Mouse (Mus musculus): ENCODE results near the gene Rbm25. TPM values are rescaled to one million over a fixed set of nuclear protein-coding genes. Genes with fewer than 3 reads are reported as not detected.
A peak's percentile ranks its signal among the peaks of the same experiment; 100 is the strongest.

Rbm25 gene
- polyA plus RNA-seq, 1 experiment from 2014 or later = 201 TPM

DNA sequence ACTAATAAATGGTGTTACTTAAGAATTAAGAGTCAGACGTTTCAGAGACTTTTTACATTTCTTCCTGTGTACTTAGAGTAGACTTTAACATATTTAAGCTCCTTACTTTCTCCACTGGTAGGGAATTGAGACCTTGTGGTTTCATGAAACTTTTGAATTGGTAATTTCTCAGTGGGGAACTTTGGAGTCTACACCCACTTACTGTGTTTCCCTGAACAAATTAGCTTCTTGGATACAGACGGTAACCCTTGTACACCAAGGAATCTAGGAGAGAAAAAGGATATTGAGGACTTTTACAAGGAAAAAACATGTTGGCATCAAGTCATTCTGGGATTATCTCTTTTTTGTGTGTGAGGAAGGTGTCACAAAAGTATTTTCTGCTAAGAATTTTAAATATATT lies 2.8 kb downstream of the Rbm25 start:
- WGBS = 34% methylated on average over 2 of the region's 2 CpGs
- no peak for ATAC-seq (ENCODE audit: insufficient read depth, low FRiP score)
- H3K9me3 ChIP-seq (replicated peaks; ENCODE audit: control insufficient read depth, low read length) = no peaks in the 10 kb centered on the region
- H3K4me1 ChIP-seq (ENCODE audit: control insufficient read depth, insufficient read depth, low read length) = peaks cover 6% of the 10 kb centered on the region
- H3K4me2 ChIP-seq (ENCODE audit: low read depth, low read length) = peak overlapping the region; percentile 75
- H3K36me3 ChIP-seq (ENCODE audit: control insufficient read depth, insufficient read depth, low read length) = peaks cover 9% of the 10 kb centered on the region; the same call in 1 of the 2 replicates
- H3K27me3 ChIP-seq (ENCODE audit: control insufficient read depth, insufficient read depth, low read length) = no peaks in the 10 kb centered on the region
- no peak overlapping the region for H3K27ac ChIP-seq (ENCODE audit: low read length)
- no peak overlapping the region for H3K4me3 ChIP-seq (replicated peaks; ENCODE audit: low read length)
- H3K9ac ChIP-seq (ENCODE audit: low read length) = no peak overlapping the region

- Histone ChIP-seq H3K36me3 (ENCODE audit: control insufficient read depth, insufficient read depth, low read length) (peaks cover 33% of the 10 kb centered on the region), H3K27me3 (ENCODE audit: control insufficient read depth, insufficient read depth, low read length) (no peaks in the 10 kb centered on the region), H3K27ac (ENCODE audit: low read length) (no peak overlapping the region), H3K4me2 (ENCODE audit: low read depth, low read length) (no peak overlapping the region), H3K4me3 (replicated peaks; ENCODE audit: low read length) (no peak overlapping the region), H3K4me1 (ENCODE audit: control insufficient read depth, insufficient read depth, low read length) (no peaks in the 10 kb centered on the region), H3K9me3 (replicated peaks; ENCODE audit: control insufficient read depth, low read length) (no peaks in the 10 kb centered on the region), H3K9ac (ENCODE audit: low read length) (no peak overlapping the region)
- 91% methylated on average over 2 of the region's 2 CpGs for WGBS
- no peak for ATAC-seq (ENCODE audit: insufficient read depth, low FRiP score)
Measured at GRCm38 (mm10) chr12:83641233-83641632, 10.2 kb downstream of the Rbm25 start.

GRCm38 (mm10) chr12:83643116-83643515 lies 12.1 kb downstream of the Rbm25 start:
- no peaks in the 10 kb centered on the region for H3K9me3 ChIP-seq (replicated peaks; ENCODE audit: control insufficient read depth, low read length)

GRCm38 (mm10) chr12:83650346-83650745 lies 19.3 kb downstream of the Rbm25 start:
- no peaks in the 10 kb centered on the region for H3K27me3 ChIP-seq (ENCODE audit: control insufficient read depth, insufficient read depth, low read length)
- no peak overlapping the region for H3K27ac ChIP-seq (ENCODE audit: low read length)
- no peak overlapping the region for H3K4me3 ChIP-seq (replicated peaks; ENCODE audit: low read length)
- no peak for ATAC-seq (ENCODE audit: insufficient read depth, low FRiP score)
- peaks cover 22% of the 10 kb centered on the region for H3K36me3 ChIP-seq (ENCODE audit: control insufficient read depth, insufficient read depth, low read length)
- no peak overlapping the region for H3K9ac ChIP-seq (ENCODE audit: low read length)
- 89% methylated on average over 3 of the region's 3 CpGs for WGBS
- H3K4me2 ChIP-seq (ENCODE audit: low read depth, low read length) = no peak overlapping the region
- no peaks in the 10 kb centered on the region for H3K4me1 ChIP-seq (ENCODE audit: control insufficient read depth, insufficient read depth, low read length)
- no peaks in the 10 kb centered on the region for H3K9me3 ChIP-seq (replicated peaks; ENCODE audit: control insufficient read depth, low read length)

More at GRCm38 (mm10) chr12:83643116-83643515, 12.1 kb downstream of the Rbm25 start:
- WGBS = 72% methylated on average over 1 of the region's 1 CpGs
- Histone ChIP-seq H3K9ac (ENCODE audit: low read length) (no peak overlapping the region), H3K4me1 (ENCODE audit: control insufficient read depth, insufficient read depth, low read length) (no peaks in the 10 kb centered on the region), H3K4me3 (replicated peaks; ENCODE audit: low read length) (no peak overlapping the region), H3K36me3 (ENCODE audit: control insufficient read depth, insufficient read depth, low read length) (peaks cover 29% of the 10 kb centered on the region), H3K27me3 (ENCODE audit: control insufficient read depth, insufficient read depth, low read length) (no peaks in the 10 kb centered on the region), H3K4me2 (ENCODE audit: low read depth, low read length) (no peak overlapping the region), H3K27ac (ENCODE audit: low read length) (no peak overlapping the region)
- ATAC-seq (ENCODE audit: insufficient read depth, low FRiP score) = no peak

DNA sequence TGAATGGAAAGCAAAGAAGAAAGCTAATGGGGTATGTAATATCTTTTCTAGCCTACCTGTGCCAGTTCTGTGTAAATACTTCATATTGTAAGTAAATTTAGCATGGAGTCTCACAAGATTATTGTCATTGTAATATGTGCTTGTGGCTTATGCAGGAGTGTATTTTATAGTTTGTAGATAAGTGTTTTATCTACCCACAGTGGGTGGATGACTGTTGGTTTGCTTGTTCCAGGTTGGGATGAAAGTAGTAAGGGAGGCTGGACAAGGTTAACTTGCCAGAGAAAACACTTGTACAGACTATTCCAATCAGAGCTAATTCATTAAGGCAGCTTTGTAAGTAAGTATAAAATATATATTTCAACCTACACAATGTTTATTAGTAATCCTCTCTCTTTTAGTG lies 20.4 kb downstream of the Rbm25 start:
- Histone ChIP-seq H3K9ac (ENCODE audit: low read length) (no peak overlapping the region), H3K27me3 (ENCODE audit: control insufficient read depth, insufficient read depth, low read length) (no peaks in the 10 kb centered on the region), H3K9me3 (replicated peaks; ENCODE audit: control insufficient read depth, low read length) (no peaks in the 10 kb centered on the region), H3K36me3 (ENCODE audit: control insufficient read depth, insufficient read depth, low read length) (peaks cover 17% of the 10 kb centered on the region; the same call in 1 of the 2 replicates), H3K4me1 (ENCODE audit: control insufficient read depth, insufficient read depth, low read length) (no peaks in the 10 kb centered on the region), H3K4me2 (ENCODE audit: low read depth, low read length) (no peak overlapping the region), H3K27ac (ENCODE audit: low read length) (no peak overlapping the region), H3K4me3 (replicated peaks; ENCODE audit: low read length) (no peak overlapping the region)
- no peak for ATAC-seq (ENCODE audit: insufficient read depth, low FRiP score)

GRCm38 (mm10) chr12:83685466-83685865 lies 54.4 kb downstream of the Rbm25 start:
- Histone ChIP-seq H3K9ac (ENCODE audit: low read length) (no peak overlapping the region), H3K36me3 (ENCODE audit: control insufficient read depth, insufficient read depth, low read length) (peaks cover 7% of the 10 kb centered on the region; the same call in 1 of the 2 replicates), H3K4me2 (ENCODE audit: low read depth, low read length) (no peak overlapping the region), H3K4me1 (ENCODE audit: control insufficient read depth, insufficient read depth, low read length) (peaks cover 10% of the 10 kb centered on the region; the same call in 1 of the 2 replicates), H3K27ac (ENCODE audit: low read length) (no peak overlapping the region), H3K27me3 (ENCODE audit: control insufficient read depth, insufficient read depth, low read length) (no peaks in the 10 kb centered on the region), H3K4me3 (replicated peaks; ENCODE audit: low read length) (no peak overlapping the region), H3K9me3 (replicated peaks; ENCODE audit: control insufficient read depth, low read length) (no peaks in the 10 kb centered on the region)
- ATAC-seq (ENCODE audit: insufficient read depth, low FRiP score) = no peak
- WGBS = 92% methylated on average over 1 of the region's 1 CpGs

DNA sequence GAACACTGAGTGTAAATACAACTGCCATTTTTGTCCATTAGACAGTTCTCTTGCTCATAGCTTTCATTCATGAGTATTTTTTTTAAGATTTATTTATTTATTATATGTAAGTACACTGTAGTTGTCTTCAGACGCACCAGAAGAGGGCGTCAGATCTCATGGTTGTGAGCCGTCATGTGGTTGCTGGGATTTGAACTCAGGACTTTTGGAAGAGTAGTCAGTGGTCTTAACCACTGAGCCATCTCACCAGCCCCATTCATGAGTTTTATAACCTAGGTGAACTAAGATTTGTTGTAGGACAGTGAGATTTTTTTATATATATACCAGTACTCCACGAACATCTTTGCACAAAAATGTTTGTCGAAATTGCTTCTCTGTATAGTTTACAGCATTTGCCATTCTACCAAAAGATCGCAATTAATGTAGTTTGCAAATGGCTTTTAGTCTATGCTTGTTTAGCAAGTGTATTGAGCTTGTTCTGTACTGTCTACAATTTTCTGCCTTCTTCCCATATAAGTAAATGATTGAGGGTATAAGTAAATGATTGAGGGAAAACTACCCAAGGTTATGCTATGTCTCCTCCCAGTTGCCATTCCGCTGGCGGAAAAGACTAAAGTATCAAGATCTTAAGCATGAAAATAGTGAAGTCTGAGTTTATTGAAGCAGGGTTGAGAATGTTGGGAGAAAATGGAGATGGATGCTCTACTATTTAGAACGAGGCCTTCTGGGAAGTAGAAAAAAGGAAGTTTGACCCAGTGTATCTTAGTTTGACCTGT lies 55.7 kb downstream of the Rbm25 start:
- 88% methylated on average over 9 of the region's 9 CpGs for WGBS
- H3K27ac ChIP-seq (ENCODE audit: low read length) = peak overlapping the region; percentile 98; the same call in 1 of the 2 replicates
- no peak overlapping the region for H3K4me2 ChIP-seq (ENCODE audit: low read depth, low read length)

GRCm38 (mm10) chr12:83687934-83688315 lies 56.9 kb downstream of the Rbm25 start, which contains the start of gene Psen1:
Gene Psen1, plus strand, starts transcription at chr12:83688152.
- WGBS = under 1% methylated on average over 38 of the region's 38 CpGs
- Histone ChIP-seq H3K9me3 (replicated peaks; ENCODE audit: control insufficient read depth, low read length) (no peaks in the 10 kb centered on the region), H3K36me3 (ENCODE audit: control insufficient read depth, insufficient read depth, low read length) (no peaks in the 10 kb centered on the region), H3K9ac (ENCODE audit: low read length) (peak within 1 kb of the TSS; percentile 91), H3K27me3 (ENCODE audit: control insufficient read depth, insufficient read depth, low read length) (no peaks in the 10 kb centered on the region), H3K4me1 (ENCODE audit: control insufficient read depth, insufficient read depth, low read length) (peaks cover 12% of the 10 kb centered on the region; the same call in 1 of the 2 replicates), H3K27ac (ENCODE audit: low read length) (peak within 1 kb of the TSS; percentile 98), H3K4me3 (replicated peaks; ENCODE audit: low read length) (peak within 1 kb of the TSS; percentile 95), H3K4me2 (ENCODE audit: low read depth, low read length) (peak within 1 kb of the TSS; percentile 70)
- ATAC-seq (ENCODE audit: insufficient read depth, low FRiP score) = peak; percentile 97

More for the DNA sequence above, 55.7 kb downstream of the Rbm25 start:
- no peaks in the 10 kb centered on the region for H3K9me3 ChIP-seq (replicated peaks; ENCODE audit: control insufficient read depth, low read length)
- H3K9ac ChIP-seq (ENCODE audit: low read length) = no peak overlapping the region
- no peaks in the 10 kb centered on the region for H3K27me3 ChIP-seq (ENCODE audit: control insufficient read depth, insufficient read depth, low read length)
- no peak overlapping the region for H3K4me3 ChIP-seq (replicated peaks; ENCODE audit: low read length)
- peaks cover 12% of the 10 kb centered on the region; the same call in 1 of the 2 replicates for H3K4me1 ChIP-seq (ENCODE audit: control insufficient read depth, insufficient read depth, low read length)
- ATAC-seq (ENCODE audit: insufficient read depth, low FRiP score) = no peak
- peaks cover 4% of the 10 kb centered on the region; the same call in 1 of the 2 replicates for H3K36me3 ChIP-seq (ENCODE audit: control insufficient read depth, insufficient read depth, low read length)

- no peaks in the 10 kb centered on the region for H3K9me3 ChIP-seq (replicated peaks; ENCODE audit: control insufficient read depth, low read length)
- peak; percentile 65 for ATAC-seq (ENCODE audit: insufficient read depth, low FRiP score)
- peak overlapping the region; percentile 95 for H3K4me3 ChIP-seq (replicated peaks; ENCODE audit: low read length)
- peaks cover 15% of the 10 kb centered on the region for H3K4me1 ChIP-seq (ENCODE audit: control insufficient read depth, insufficient read depth, low read length)
- peak overlapping the region; percentile 70 for H3K4me2 ChIP-seq (ENCODE audit: low read depth, low read length)
- no peaks in the 10 kb centered on the region for H3K36me3 ChIP-seq (ENCODE audit: control insufficient read depth, insufficient read depth, low read length)
- H3K9ac ChIP-seq (ENCODE audit: low read length) = peak overlapping the region; percentile 91
- H3K27ac ChIP-seq (ENCODE audit: low read length) = peak overlapping the region; percentile 98
- no peaks in the 10 kb centered on the region for H3K27me3 ChIP-seq (ENCODE audit: control insufficient read depth, insufficient read depth, low read length)
- under 1% methylated on average over 49 of the region's 49 CpGs for WGBS
Measured at GRCm38 (mm10) chr12:83688316-83689086, 57.5 kb downstream of the Rbm25 start.

Measured in stomach, embryonic 16.5 days (tissue).